Mouse (Mus musculus) limb, embryonic 11.5 days (tissue): Measurements from ENCODE around the gene Eloa. TPM values are rescaled to one million over a fixed set of nuclear protein-coding genes. Genes with fewer than 3 reads are reported as not detected.
A peak's percentile ranks its signal among the peaks of the same experiment; 100 is the strongest.

Source experiments
- ATAC-seq: fragments of 200-750 bp; cut with Nextera tagmentation; 2 replicates; pipeline ENCODE4 v1.8.0; 2017; ENCODE audit warnings: low read depth; ENCODE audit not compliant: insufficient number of reproducible peaks, low FRiP score, low TSS enrichment
- DNase-seq: peaks from one replicate; pipeline ENCODE4 v3.0.0-alpha.2; 2015; ENCODE audit warnings: low spot score
- H3K27ac ChIP-seq: fragments of 300-500 bp; sonication (generic); replicated peaks from 2 replicates; pipeline ENCODE4 v1.5.1; 2014; ENCODE audit warnings: low read depth, mild to moderate bottlenecking, low read length
- H3K27me3 ChIP-seq: fragments of 300-500 bp; sonication (generic); 2 replicates; pipeline ENCODE4 v1.6.1; 2014; ENCODE audit warnings: mild to moderate bottlenecking, low read length, mixed read lengths; ENCODE audit not compliant: control insufficient read depth, insufficient read depth
- H3K36me3 ChIP-seq: fragments of 300-500 bp; sonication (generic); 2 replicates; pipeline ENCODE4 v1.6.1; 2014; ENCODE audit warnings: mild to moderate bottlenecking, low read length, moderate library complexity, mixed read lengths; ENCODE audit not compliant: control insufficient read depth, insufficient read depth
- H3K4me1 ChIP-seq: fragments of 300-500 bp; sonication (generic); 2 replicates; pipeline ENCODE4 v1.6.1; 2014; ENCODE audit warnings: low read length, mixed read lengths; ENCODE audit not compliant: control insufficient read depth, insufficient read depth
- H3K4me2 ChIP-seq: fragments of 300-500 bp; sonication (generic); 2 replicates; pipeline ENCODE4 v1.6.1; 2014; ENCODE audit warnings: low read depth, mild to moderate bottlenecking, moderate library complexity; ENCODE audit not compliant: severe bottlenecking
- H3K4me3 ChIP-seq: fragments of 300-500 bp; sonication (generic); 2 replicates; pipeline ENCODE4 v1.5.1; 2014; ENCODE audit warnings: low read depth, low read length
- H3K9ac ChIP-seq: fragments of 300-500 bp; sonication (generic); 2 replicates; pipeline ENCODE4 v1.6.1; 2014; ENCODE audit warnings: mild to moderate bottlenecking, low read length
- H3K9me3 ChIP-seq: fragments of 300-500 bp; sonication (generic); 2 replicates; pipeline ENCODE4 v1.6.1; 2016; ENCODE audit warnings: low read length; ENCODE audit not compliant: control insufficient read depth
- WGBS: fragments of 180-500 bp; shearing (Covaris S2); extraction: QIAGEN DNeasy Blood & Tissue Kit; methylation state at CpG from one replicate; pipeline ENCODE4 v1.1.7; 2014; 5-methylcytosine and 5-hydroxymethylcytosine counted together
- polyA plus RNA-seq: library from polyadenylated mRNA; unstranded; fragments of >200 nt; fragmentation: Nextera tagmentation; extraction: Ambion mirVana; gene quantifications from 2 replicates; pipeline ENCODE4 v1.2.1, GENCODE M21; 2014

Eloa gene
- polyA plus RNA-seq, 1 experiment from 2014 or later = 45.8 TPM

GRCm38 (mm10) chr4:136056030-136056429, 34.5 kb upstream of the Eloa start:
- Histone ChIP-seq H3K4me2 (no peak overlapping the region), H3K27me3 (no peaks in the 10 kb centered on the region), H3K36me3 (peaks cover 8% of the 10 kb centered on the region), H3K9ac (no peak overlapping the region), H3K4me1 (peaks cover 10% of the 10 kb centered on the region), H3K4me3 (no peak overlapping the region), H3K9me3 (no peaks in the 10 kb centered on the region), H3K27ac (no peak overlapping the region)
- no peak for DNase-seq
- no peak for ATAC-seq
- 57% methylated on average over 1 of the region's 1 CpGs for WGBS

GRCm38 (mm10) chr4:136053843-136054242, 32.3 kb upstream of the Eloa start:
- WGBS = 78% methylated on average over 5 of the region's 5 CpGs
- no peaks in the 10 kb centered on the region for H3K27me3 ChIP-seq
- H3K9ac ChIP-seq = no peak overlapping the region
- no peak for DNase-seq
- no peak overlapping the region for H3K4me2 ChIP-seq
- H3K4me1 ChIP-seq = peaks cover 12% of the 10 kb centered on the region
- H3K27ac ChIP-seq = no peak overlapping the region
- H3K4me3 ChIP-seq = peak overlapping the region; percentile 99; the same call in 1 of the 2 replicates
- H3K9me3 ChIP-seq = no peaks in the 10 kb centered on the region
- peaks cover 25% of the 10 kb centered on the region for H3K36me3 ChIP-seq
- no peak for ATAC-seq

GRCm38 (mm10) chr4:136053247-136053596, 31.7 kb upstream of the Eloa start, which contains the start of gene Rpl11:
Rpl11 (minus strand) TSS chr4:136053428.
- Histone ChIP-seq H3K4me2 (peak within 1 kb of the TSS; percentile 78), H3K9ac (peak within 1 kb of the TSS; percentile 99), H3K4me1 (peaks cover 12% of the 10 kb centered on the region), H3K4me3 (peak within 1 kb of the TSS; percentile 99), H3K9me3 (no peaks in the 10 kb centered on the region), H3K27ac (peak within 1 kb of the TSS; percentile 92), H3K27me3 (no peaks in the 10 kb centered on the region), H3K36me3 (peaks cover 25% of the 10 kb centered on the region)
- under 1% methylated on average over 21 of the region's 21 CpGs for WGBS
- DNase-seq (peak; percentile 96), ATAC-seq (peak; percentile 92)

GRCm38 (mm10) chr4:136052534-136053246, 31.1 kb upstream of the Eloa start:
- peak overlapping the region; percentile 92 for H3K27ac ChIP-seq
- under 1% methylated on average over 42 of the region's 50 CpGs for WGBS
- no peaks in the 10 kb centered on the region for H3K9me3 ChIP-seq
- no peaks in the 10 kb centered on the region for H3K27me3 ChIP-seq
- ATAC-seq (peak; percentile 69), DNase-seq (no peak)
- peaks cover 25% of the 10 kb centered on the region for H3K36me3 ChIP-seq
- H3K4me1 ChIP-seq = peaks cover 12% of the 10 kb centered on the region
- peak overlapping the region; percentile 99 for H3K4me3 ChIP-seq
- H3K9ac ChIP-seq = peak overlapping the region; percentile 99
- H3K4me2 ChIP-seq = peak overlapping the region; percentile 78

- Histone ChIP-seq H3K27me3 (no peaks in the 10 kb centered on the region), H3K4me3 (peak overlapping the region; percentile 99), H3K36me3 (peaks cover 26% of the 10 kb centered on the region), H3K9me3 (no peaks in the 10 kb centered on the region), H3K4me2 (peak overlapping the region; percentile 78), H3K27ac (no peak overlapping the region), H3K4me1 (peaks cover 12% of the 10 kb centered on the region), H3K9ac (peak overlapping the region; percentile 99)
- WGBS = 4% methylated on average over 3 of the region's 3 CpGs
- ATAC-seq (no peak), DNase-seq (no peak)
These were observed 30.5 kb upstream of the Eloa start for GRCm38 (mm10) chr4:136052060-136052459.

- 92% methylated on average over 6 of the region's 6 CpGs for WGBS
- Histone ChIP-seq H3K27me3 (no peaks in the 10 kb centered on the region), H3K36me3 (peaks cover 30% of the 10 kb centered on the region), H3K4me3 (no peak overlapping the region), H3K9me3 (no peaks in the 10 kb centered on the region), H3K27ac (no peak overlapping the region), H3K4me2 (no peak overlapping the region), H3K4me1 (peaks cover 12% of the 10 kb centered on the region), H3K9ac (no peak overlapping the region)
- DNase-seq (no peak), ATAC-seq (no peak)
These were observed 28.7 kb upstream of the Eloa start for GRCm38 (mm10) chr4:136050226-136050625.

- Histone ChIP-seq H3K27me3 (no peaks in the 10 kb centered on the region), H3K4me2 (no peak overlapping the region), H3K9me3 (no peaks in the 10 kb centered on the region), H3K36me3 (peaks cover 30% of the 10 kb centered on the region), H3K9ac (no peak overlapping the region), H3K4me1 (peaks cover 12% of the 10 kb centered on the region), H3K4me3 (no peak overlapping the region), H3K27ac (no peak overlapping the region)
- DNase-seq (no peak), ATAC-seq (no peak)
- WGBS = 77% methylated on average over 4 of the region's 4 CpGs
These were observed 26.9 kb upstream of the Eloa start for GRCm38 (mm10) chr4:136048291-136049032.

GRCm38 (mm10) chr4:136047626-136048025, 26.1 kb upstream of the Eloa start:
- ATAC-seq (no peak), DNase-seq (no peak)
- Histone ChIP-seq H3K4me2 (no peak overlapping the region), H3K27ac (no peak overlapping the region), H3K36me3 (peaks cover 30% of the 10 kb centered on the region), H3K4me1 (peaks cover 12% of the 10 kb centered on the region), H3K9ac (no peak overlapping the region), H3K27me3 (no peaks in the 10 kb centered on the region), H3K4me3 (no peak overlapping the region), H3K9me3 (no peaks in the 10 kb centered on the region)
- 27% methylated on average over 4 of the region's 4 CpGs for WGBS
